Mouse (Mus musculus) brain, embryonic 14.5 days (tissue): Measurements from ENCODE around the gene Triobp.

Experiments used
- CTCF ChIP-seq: fragments of 200-500 bp; IDR thresholded peaks from 2 replicates; pipeline ENCODE4 v1.5.1; 2012; ENCODE audit warnings: inconsistent platforms, mild to moderate bottlenecking, moderate library complexity, borderline replicate concordance; ENCODE audit not compliant: insufficient read depth, insufficient read length; ENCODE audit errors: extremely low read depth
- POLR2A ChIP-seq: fragments of 200-500 bp; IDR thresholded peaks from 2 replicates; pipeline ENCODE4 v1.6.1; 2012; ENCODE audit warnings: mild to moderate bottlenecking, inconsistent platforms, borderline replicate concordance; ENCODE audit not compliant: poor library complexity, insufficient read depth, insufficient read length, severe bottlenecking; ENCODE audit errors: extremely low read depth

DNA sequence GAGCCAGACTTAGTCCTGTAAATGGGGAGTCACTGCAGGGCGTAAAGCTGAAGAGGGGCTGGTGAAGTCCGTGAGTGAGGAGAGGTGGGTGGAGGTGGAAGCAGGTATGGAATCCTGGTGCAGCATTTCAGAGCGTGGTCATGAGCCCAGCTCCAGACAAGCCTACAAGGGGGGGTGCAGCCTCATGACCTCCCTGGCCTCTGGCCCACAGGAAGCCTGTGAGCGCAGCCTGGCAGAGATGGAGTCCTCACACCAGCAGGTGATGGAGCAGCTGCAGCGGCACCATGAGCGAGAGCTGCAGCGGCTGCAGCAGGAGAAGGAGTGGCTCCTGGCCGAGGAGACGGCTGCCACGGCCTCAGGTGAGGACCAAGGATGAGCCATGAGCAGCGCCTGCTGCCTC, 52.1 kb downstream of the Triobp start:
- TF ChIP-seq POLR2A (no peak), CTCF (no peak)
